Mouse (Mus musculus): ENCODE data around the gene Ifit3. TPM values are rescaled to one million over a fixed set of nuclear protein-coding genes. Genes with fewer than 3 reads are reported as not detected.
"Not testable (repeated sequence)": the region's sequence is repeated elsewhere in the genome, so short reads cannot be mapped to it uniquely, and the experiment has no call there.

Gene Ifit3
- polyA plus RNA-seq, 1 experiment from 2014 or later, result 2.0 TPM

DNA sequence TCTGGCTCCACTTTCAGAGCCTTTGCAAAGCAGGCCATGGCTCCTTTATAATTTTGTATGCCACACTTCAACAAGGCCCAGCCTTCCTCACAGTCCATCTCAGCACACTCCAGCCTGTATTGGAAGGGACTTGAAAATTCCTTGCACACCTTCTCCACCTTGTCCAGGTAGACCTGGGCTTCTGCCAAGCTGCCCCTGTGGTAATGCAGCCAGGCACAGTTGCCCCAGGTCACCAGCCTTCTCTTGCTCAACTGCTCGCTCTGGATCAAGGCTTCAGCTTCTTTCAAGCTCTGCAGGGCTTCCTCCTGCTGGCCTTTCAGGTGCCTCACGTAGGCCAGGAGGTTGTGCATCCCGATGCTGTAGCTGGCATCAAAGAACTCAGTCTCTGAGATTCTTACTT lies 11.2 kb downstream of the Ifit3 start:
- not testable (repeated sequence) for H3K27ac ChIP-seq; H3K36me3 ChIP-seq; H3K9me3 ChIP-seq; H3K9ac ChIP-seq; H3K27me3 ChIP-seq; H3K4me1 ChIP-seq; H3K4me2 ChIP-seq; H3K4me3 ChIP-seq; ATAC-seq (ENCODE audit: insufficient number of reproducible peaks, low FRiP score, low TSS enrichment, low read depth)
- 81% methylated on average over 3 of the region's 3 CpGs for WGBS

DNA sequence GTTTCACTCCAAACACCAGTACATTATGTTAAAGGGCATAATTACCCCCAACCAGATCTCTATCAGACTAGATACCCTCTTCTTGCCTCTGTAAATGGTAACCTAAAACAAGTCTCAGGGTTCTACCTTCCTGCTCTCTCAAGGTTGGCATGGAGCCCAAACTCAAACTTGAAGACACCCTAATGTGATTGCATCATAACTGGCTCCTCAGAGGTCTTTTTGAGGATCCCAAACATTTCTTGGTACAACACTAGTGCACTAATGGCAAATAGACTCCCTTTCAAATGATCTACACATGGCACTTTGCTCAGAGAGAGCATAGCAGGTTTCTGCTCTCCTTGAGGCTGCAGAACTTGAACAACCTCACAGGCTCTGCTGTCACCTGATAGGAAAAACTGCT lies 13.5 kb downstream of the Ifit3 start:
- ATAC-seq (ENCODE audit: insufficient number of reproducible peaks, low FRiP score, low TSS enrichment, low read depth), result no peak
- H3K9me3 ChIP-seq, result no peaks in the 10 kb centered on the region
- H3K9ac ChIP-seq, result no peak overlapping the region
- H3K4me3 ChIP-seq, result no peak overlapping the region
- H3K27ac ChIP-seq, result no peak overlapping the region
- peaks cover 4% of the 10 kb centered on the region for H3K4me1 ChIP-seq
- no peaks in the 10 kb centered on the region for H3K27me3 ChIP-seq
- no peaks in the 10 kb centered on the region for H3K36me3 ChIP-seq
- H3K4me2 ChIP-seq, result no peak overlapping the region

GRCm38 (mm10) chr19:34598341-34598740 lies 15.0 kb downstream of the Ifit3 start:
- Histone ChIP-seq H3K9me3 (no peaks in the 10 kb centered on the region), H3K9ac (no peak overlapping the region), H3K4me3 (no peak overlapping the region), H3K36me3 (no peaks in the 10 kb centered on the region), H3K4me2 (no peak overlapping the region), H3K27me3 (no peaks in the 10 kb centered on the region), H3K4me1 (peaks cover 4% of the 10 kb centered on the region), H3K27ac (no peak overlapping the region)
- WGBS, result 67% methylated on average over 2 of the region's 2 CpGs
- ATAC-seq (ENCODE audit: insufficient number of reproducible peaks, low FRiP score, low TSS enrichment, low read depth), result no peak

GRCm38 (mm10) chr19:34599250-34599649 lies 15.9 kb downstream of the Ifit3 start:
- H3K4me1 ChIP-seq; H3K9me3 ChIP-seq; H3K36me3 ChIP-seq; H3K27ac ChIP-seq; H3K4me3 ChIP-seq; ATAC-seq (ENCODE audit: insufficient number of reproducible peaks, low FRiP score, low TSS enrichment, low read depth); H3K27me3 ChIP-seq; H3K4me2 ChIP-seq; H3K9ac ChIP-seq: not testable (repeated sequence)

GRCm38 (mm10) chr19:34601888-34602287 lies 18.6 kb downstream of the Ifit3 start, which contains the start of gene Ifit1bl1:
TSS of gene Ifit1bl1 (minus strand) at chr19:34601956.
- not testable (repeated sequence) for H3K27me3 ChIP-seq; H3K36me3 ChIP-seq; H3K4me3 ChIP-seq; H3K27ac ChIP-seq; H3K9me3 ChIP-seq; H3K4me2 ChIP-seq; H3K9ac ChIP-seq; H3K4me1 ChIP-seq; ATAC-seq (ENCODE audit: insufficient number of reproducible peaks, low FRiP score, low TSS enrichment, low read depth)
- WGBS, result 55% methylated on average over 1 of the region's 1 CpGs

GRCm38 (mm10) chr19:34605472-34605871 lies 22.1 kb downstream of the Ifit3 start:
- Histone ChIP-seq H3K4me3 (no peak overlapping the region), H3K4me2 (no peak overlapping the region), H3K9ac (no peak overlapping the region), H3K27me3 (no peaks in the 10 kb centered on the region), H3K36me3 (no peaks in the 10 kb centered on the region), H3K4me1 (no peaks in the 10 kb centered on the region), H3K27ac (no peak overlapping the region), H3K9me3 (no peaks in the 10 kb centered on the region)
- 89% methylated on average over 3 of the region's 3 CpGs for WGBS
- no peak for ATAC-seq (ENCODE audit: insufficient number of reproducible peaks, low FRiP score, low TSS enrichment, low read depth)

DNA sequence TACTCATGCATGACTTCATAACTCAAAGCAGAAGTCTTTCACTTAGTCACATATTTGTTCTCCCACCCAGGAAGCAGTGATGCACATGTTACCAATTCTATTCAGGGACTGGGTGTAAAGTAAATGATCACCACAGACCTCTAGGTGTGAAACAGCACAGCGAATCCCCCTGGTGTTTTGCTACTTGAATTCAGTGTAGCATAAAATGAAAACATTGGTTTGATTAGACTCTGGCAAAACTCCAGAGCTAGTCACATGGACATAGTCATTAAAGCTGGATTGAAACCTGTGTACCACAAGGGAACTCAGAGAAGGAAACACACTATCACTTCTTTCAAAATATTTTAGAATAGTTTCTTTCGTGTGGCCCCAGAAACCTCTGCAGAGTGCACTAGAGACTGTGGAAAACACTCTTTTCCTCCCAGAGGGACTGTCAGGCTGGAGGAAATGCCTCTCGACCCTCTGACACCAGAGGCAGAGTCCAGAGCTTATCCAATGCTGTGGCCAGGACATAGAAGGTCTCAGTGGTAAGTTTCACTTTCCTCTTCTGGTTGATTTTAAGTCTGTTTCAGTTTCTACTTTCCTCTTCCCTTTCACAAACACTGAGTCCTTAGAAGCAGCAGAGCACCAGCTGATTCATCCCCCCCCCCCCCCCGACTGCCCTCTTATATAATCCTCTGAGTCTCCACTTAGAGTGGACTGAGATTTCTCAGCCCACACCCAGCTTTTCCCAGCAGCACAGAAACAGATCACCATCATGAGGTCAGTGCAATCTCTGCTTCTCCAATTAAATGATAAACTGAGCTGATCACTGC lies 24.1 kb downstream of the Ifit3 start, which contains the start of gene Ifit3b:
Gene Ifit3b, plus strand, starts transcription at position 734 of the 815 bp plus-strand sequence.
- not testable (repeated sequence) for H3K27ac ChIP-seq, H3K36me3 ChIP-seq, H3K9me3 ChIP-seq, H3K4me1 ChIP-seq, H3K27me3 ChIP-seq, H3K9ac ChIP-seq, H3K4me2 ChIP-seq, H3K4me3 ChIP-seq
- WGBS, result 33% methylated on average over 4 of the region's 4 CpGs
- ATAC-seq (ENCODE audit: insufficient number of reproducible peaks, low FRiP score, low TSS enrichment, low read depth), result 0 out of 2 replicates have a peak, but pooled peaks have one; percentile 30

- 72% methylated on average over 3 of the region's 3 CpGs for WGBS
- not testable (repeated sequence) for H3K4me3 ChIP-seq; ATAC-seq (ENCODE audit: insufficient number of reproducible peaks, low FRiP score, low TSS enrichment, low read depth)
Measured at GRCm38 (mm10) chr19:34610118-34610517, 26.8 kb downstream of the Ifit3 start.

DNA sequence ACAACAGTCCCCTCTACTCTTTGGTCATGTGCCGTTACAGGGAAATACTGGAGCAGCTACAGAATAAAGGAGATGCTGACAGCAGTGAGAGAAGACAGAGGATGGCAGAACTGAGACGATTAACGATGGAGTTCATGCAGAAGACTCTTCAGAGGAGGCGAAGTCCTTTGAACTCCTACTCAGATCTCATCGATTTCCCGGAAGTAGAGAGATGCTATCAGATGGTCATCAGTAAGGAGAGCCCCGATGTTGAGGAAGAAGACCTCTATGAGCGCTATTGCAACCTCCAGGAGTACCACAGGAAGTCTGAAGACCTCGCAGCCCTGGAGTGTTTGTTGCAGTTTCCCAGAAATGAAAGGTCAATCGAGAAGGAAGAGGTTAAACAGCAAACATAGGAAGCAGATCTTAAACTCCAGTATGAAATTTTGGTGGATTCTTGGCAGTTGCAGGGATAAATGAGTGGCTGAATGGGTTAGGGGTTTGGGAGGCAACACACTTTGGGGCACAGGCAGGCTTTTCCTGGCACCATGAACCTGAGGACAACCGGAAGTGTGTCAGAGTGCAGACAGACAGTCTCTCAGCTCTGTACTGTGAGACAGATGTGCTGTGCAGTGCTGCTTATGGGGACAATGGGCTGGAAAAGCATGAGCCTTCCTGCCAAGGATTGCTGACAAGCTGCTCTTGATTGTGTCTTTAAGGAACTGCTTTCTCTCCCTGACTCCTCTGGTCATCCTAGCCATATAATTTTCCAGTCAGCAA lies 29.1 kb downstream of the Ifit3 start:
- ATAC-seq (ENCODE audit: insufficient number of reproducible peaks, low FRiP score, low TSS enrichment, low read depth); H3K4me3 ChIP-seq; H3K9ac ChIP-seq; H3K4me1 ChIP-seq; H3K36me3 ChIP-seq; H3K4me2 ChIP-seq; H3K9me3 ChIP-seq; H3K27ac ChIP-seq; H3K27me3 ChIP-seq: not testable (repeated sequence)
- WGBS, result 80% methylated on average over 5 of the region's 11 CpGs

More at GRCm38 (mm10) chr19:34610118-34610517, 26.8 kb downstream of the Ifit3 start:
- not testable (repeated sequence) for H3K36me3 ChIP-seq, H3K27ac ChIP-seq, H3K9ac ChIP-seq, H3K4me2 ChIP-seq, H3K4me1 ChIP-seq, H3K27me3 ChIP-seq, H3K9me3 ChIP-seq

GRCm38 (mm10) chr19:34620871-34621270 lies 37.5 kb downstream of the Ifit3 start:
- Histone ChIP-seq H3K36me3 (no peaks in the 10 kb centered on the region), H3K27me3 (no peaks in the 10 kb centered on the region), H3K4me1 (no peaks in the 10 kb centered on the region), H3K4me3 (no peak overlapping the region), H3K9me3 (no peaks in the 10 kb centered on the region), H3K4me2 (no peak overlapping the region), H3K27ac (no peak overlapping the region), H3K9ac (no peak overlapping the region)
- WGBS, result 88% methylated on average over 5 of the region's 5 CpGs
- no peak for ATAC-seq (ENCODE audit: insufficient number of reproducible peaks, low FRiP score, low TSS enrichment, low read depth)

- H3K9ac ChIP-seq, result no peak overlapping the region
- H3K36me3 ChIP-seq, result no peaks in the 10 kb centered on the region
- no peak for ATAC-seq (ENCODE audit: insufficient number of reproducible peaks, low FRiP score, low TSS enrichment, low read depth)
- no peak overlapping the region for H3K27ac ChIP-seq
- WGBS, result 91% methylated on average over 6 of the region's 6 CpGs
- no peaks in the 10 kb centered on the region for H3K9me3 ChIP-seq
- H3K4me1 ChIP-seq, result no peaks in the 10 kb centered on the region
- H3K4me3 ChIP-seq, result no peak overlapping the region
- no peaks in the 10 kb centered on the region for H3K27me3 ChIP-seq
- H3K4me2 ChIP-seq, result no peak overlapping the region
Measured at GRCm38 (mm10) chr19:34623781-34624180, 40.5 kb downstream of the Ifit3 start.

DNA sequence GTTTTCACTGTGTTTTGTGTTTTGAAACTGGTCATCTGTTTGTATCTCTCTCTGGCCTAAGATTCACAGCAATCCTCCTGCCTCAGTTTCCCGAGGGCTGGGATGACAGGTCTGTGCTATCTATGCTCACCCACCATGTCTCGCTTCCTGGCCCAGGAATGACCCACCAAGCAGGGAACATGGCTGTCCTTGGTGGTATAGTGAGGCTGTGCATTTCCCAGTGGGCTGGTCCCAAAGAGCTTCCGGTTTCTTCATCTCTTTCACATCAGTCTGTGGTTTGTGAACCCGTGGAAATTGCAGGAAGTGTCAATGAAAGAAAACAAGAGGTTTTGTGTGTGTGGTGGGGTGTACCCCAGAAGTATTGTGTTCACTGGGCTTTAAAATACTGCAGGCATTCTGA lies 41.3 kb downstream of the Ifit3 start:
- H3K27ac ChIP-seq, result no peak overlapping the region
- WGBS, result 79% methylated on average over 4 of the region's 4 CpGs

More for the DNA sequence above, 41.3 kb downstream of the Ifit3 start:
- H3K4me3 ChIP-seq, result no peak overlapping the region
- H3K9me3 ChIP-seq, result no peaks in the 10 kb centered on the region
- ATAC-seq (ENCODE audit: insufficient number of reproducible peaks, low FRiP score, low TSS enrichment, low read depth), result no peak
- no peak overlapping the region for H3K9ac ChIP-seq
- no peaks in the 10 kb centered on the region for H3K4me1 ChIP-seq
- H3K36me3 ChIP-seq, result no peaks in the 10 kb centered on the region
- H3K4me2 ChIP-seq, result no peak overlapping the region
- H3K27me3 ChIP-seq, result no peaks in the 10 kb centered on the region

Measured in limb, embryonic 15.5 days (tissue).